Mouse (Mus musculus) hindbrain, embryonic 16.5 days (tissue): ENCODE results near the gene Prr36. TPM values are rescaled to one million over a fixed set of nuclear protein-coding genes. Genes with fewer than 3 reads are reported as not detected.
A peak's percentile ranks its signal among the peaks of the same experiment; 100 is the strongest.

ENCODE experiments used
- ATAC-seq: fragments of 200-750 bp; cut with Nextera tagmentation; 2 replicates; pipeline ENCODE4 v1.8.0; 2017; ENCODE audit warnings: moderate TSS enrichment, moderate library complexity
- H3K27ac ChIP-seq: fragments of 300-500 bp; sonication (generic); 2 replicates; pipeline ENCODE4 v1.5.1; 2014; ENCODE audit warnings: low read depth, mild to moderate bottlenecking, control low read depth, low read length, moderate library complexity
- H3K27me3 ChIP-seq: fragments of 300-500 bp; sonication (generic); replicated peaks from 2 replicates; pipeline ENCODE4 v1.6.1; 2014; ENCODE audit warnings: low read length; ENCODE audit not compliant: control insufficient read depth, insufficient read depth
- H3K36me3 ChIP-seq: fragments of 300-500 bp; sonication (generic); 2 replicates; pipeline ENCODE4 v1.6.1; 2014; ENCODE audit warnings: mild to moderate bottlenecking, low read length, moderate library complexity, mixed read lengths; ENCODE audit not compliant: control insufficient read depth, insufficient read depth
- H3K4me1 ChIP-seq: fragments of 300-500 bp; sonication (generic); 2 replicates; pipeline ENCODE4 v1.6.1; 2014; ENCODE audit warnings: low read depth, low read length; ENCODE audit not compliant: control insufficient read depth, insufficient read depth
- H3K4me2 ChIP-seq: fragments of 300-500 bp; sonication (generic); 2 replicates; pipeline ENCODE4 v1.6.1; 2014; ENCODE audit warnings: mild to moderate bottlenecking, low read length, control low read depth, moderate library complexity
- H3K4me3 ChIP-seq: fragments of 300-500 bp; sonication (generic); 2 replicates; pipeline ENCODE4 v1.5.1; 2014; ENCODE audit warnings: mild to moderate bottlenecking, low read length, control low read depth, moderate library complexity
- H3K9ac ChIP-seq: fragments of 300-500 bp; sonication (generic); 2 replicates; pipeline ENCODE4 v1.6.1; 2014; ENCODE audit warnings: low read depth, mild to moderate bottlenecking, control low read depth, low read length, moderate library complexity
- H3K9me3 ChIP-seq: fragments of 300-500 bp; sonication (generic); 2 replicates; pipeline ENCODE4 v1.6.1; 2014; ENCODE audit warnings: mild to moderate bottlenecking, low read length, moderate library complexity; ENCODE audit not compliant: control insufficient read depth
- WGBS: fragments of 180-500 bp; shearing (Covaris S2); extraction: QIAGEN DNeasy Blood & Tissue Kit; methylation state at CpG from one replicate; pipeline ENCODE4 v1.1.7; 2014; 5-methylcytosine and 5-hydroxymethylcytosine counted together
- polyA plus RNA-seq: library from polyadenylated mRNA; unstranded; fragments of >200 nt; fragmentation: Nextera tagmentation; extraction: Ambion mirVana; gene quantifications from 2 replicates; pipeline ENCODE4 v1.2.1, GENCODE M21; 2015

Prr36 gene
- polyA plus RNA-seq, 1 experiment from 2014 or later: 42.8 TPM

- H3K27ac ChIP-seq: no peak overlapping the region
Observed at GRCm38 (mm10) chr8:4227919-4228318, 10.7 kb upstream of the Prr36 start.

GRCm38 (mm10) chr8:4226739-4227347 is 9.6 kb upstream of the Prr36 start, which contains the start of gene Lrrc8e:
Gene Lrrc8e (plus strand): TSS chr8:4226827.
- Histone ChIP-seq H3K9ac (no peak within 1 kb of the TSS), H3K27me3 (peaks cover 14% of the 10 kb centered on the region), H3K9me3 (no peaks in the 10 kb centered on the region), H3K4me3 (no peak within 1 kb of the TSS), H3K36me3 (no peaks in the 10 kb centered on the region), H3K4me1 (peaks cover 2% of the 10 kb centered on the region; the same call in 1 of the 2 replicates), H3K4me2 (peak within 1 kb of the TSS; percentile 47), H3K27ac (no peak within 1 kb of the TSS)
- WGBS: 6% methylated on average over 32 of the region's 33 CpGs
- ATAC-seq: peak; percentile 51; the same call in 1 of the 2 replicates

More at GRCm38 (mm10) chr8:4227919-4228318, 10.7 kb upstream of the Prr36 start:
- H3K27me3 ChIP-seq: peaks cover 14% of the 10 kb centered on the region
- H3K9me3 ChIP-seq: no peaks in the 10 kb centered on the region
- no peak for ATAC-seq
- peaks cover 2% of the 10 kb centered on the region; the same call in 1 of the 2 replicates for H3K4me1 ChIP-seq
- H3K36me3 ChIP-seq: no peaks in the 10 kb centered on the region
- 89% methylated on average over 4 of the region's 4 CpGs for WGBS
- no peak overlapping the region for H3K4me3 ChIP-seq
- H3K4me2 ChIP-seq: no peak overlapping the region
- H3K9ac ChIP-seq: no peak overlapping the region

- peaks cover 2% of the 10 kb centered on the region; the same call in 1 of the 2 replicates for H3K4me1 ChIP-seq
- ATAC-seq: peak; percentile 27; the same call in 1 of the 2 replicates
- H3K4me3 ChIP-seq: no peak overlapping the region
- no peak overlapping the region for H3K9ac ChIP-seq
- 30% methylated on average over 4 of the region's 4 CpGs for WGBS
- no peaks in the 10 kb centered on the region for H3K36me3 ChIP-seq
- peak overlapping the region; percentile 47 for H3K4me2 ChIP-seq
- H3K27me3 ChIP-seq: peaks cover 14% of the 10 kb centered on the region
- no peak overlapping the region for H3K27ac ChIP-seq
- H3K9me3 ChIP-seq: no peaks in the 10 kb centered on the region
Observed at GRCm38 (mm10) chr8:4226323-4226722, 9.1 kb upstream of the Prr36 start.

GRCm38 (mm10) chr8:4222059-4222458 is 4.8 kb upstream of the Prr36 start:
- H3K27me3 ChIP-seq: peaks cover 9% of the 10 kb centered on the region
- H3K9ac ChIP-seq: no peak overlapping the region
- ATAC-seq: no peak
- H3K36me3 ChIP-seq: no peaks in the 10 kb centered on the region
- H3K9me3 ChIP-seq: no peaks in the 10 kb centered on the region
- no peak overlapping the region for H3K4me2 ChIP-seq
- H3K4me3 ChIP-seq: no peak overlapping the region
- H3K27ac ChIP-seq: no peak overlapping the region
- peaks cover 8% of the 10 kb centered on the region; the same call in 1 of the 2 replicates for H3K4me1 ChIP-seq

GRCm38 (mm10) chr8:4219617-4220016 is 2.4 kb upstream of the Prr36 start:
- no peaks in the 10 kb centered on the region for H3K9me3 ChIP-seq
- no peaks in the 10 kb centered on the region for H3K27me3 ChIP-seq
- H3K4me3 ChIP-seq: no peak overlapping the region
- H3K4me1 ChIP-seq: peaks cover 18% of the 10 kb centered on the region
- no peak overlapping the region for H3K9ac ChIP-seq
- H3K4me2 ChIP-seq: no peak overlapping the region
- H3K27ac ChIP-seq: no peak overlapping the region
- 83% methylated on average over 3 of the region's 3 CpGs for WGBS
- peaks cover 3% of the 10 kb centered on the region; the same call in 1 of the 2 replicates for H3K36me3 ChIP-seq
- no peak for ATAC-seq

GRCm38 (mm10) chr8:4216296-4216695 is 963 bp downstream of the Prr36 start:
- Histone ChIP-seq H3K27me3 (no peaks in the 10 kb centered on the region), H3K9ac (peak overlapping the region; percentile 91), H3K9me3 (no peaks in the 10 kb centered on the region), H3K36me3 (peaks cover 3% of the 10 kb centered on the region; the same call in 1 of the 2 replicates), H3K4me3 (peak overlapping the region; percentile 60), H3K4me2 (peak overlapping the region; percentile 93), H3K4me1 (peaks cover 35% of the 10 kb centered on the region), H3K27ac (peak overlapping the region; percentile 94)
- 3% methylated on average over 18 of the region's 18 CpGs for WGBS
- peak; percentile 6 for ATAC-seq

- peaks cover 35% of the 10 kb centered on the region for H3K4me1 ChIP-seq
- ATAC-seq: peak; percentile 1; the same call in 1 of the 2 replicates
- peak overlapping the region; percentile 43 for H3K4me3 ChIP-seq
- H3K4me2 ChIP-seq: peak overlapping the region; percentile 93
- H3K36me3 ChIP-seq: peaks cover 17% of the 10 kb centered on the region
- H3K9ac ChIP-seq: peak overlapping the region; percentile 64
- peak overlapping the region; percentile 50 for H3K27ac ChIP-seq
- no peaks in the 10 kb centered on the region for H3K27me3 ChIP-seq
- WGBS: 15% methylated on average over 33 of the region's 33 CpGs
- no peaks in the 10 kb centered on the region; the same call in 1 of the 2 replicates for H3K9me3 ChIP-seq
Observed at GRCm38 (mm10) chr8:4214006-4214980, 3.0 kb downstream of the Prr36 start.

GRCm38 (mm10) chr8:4213210-4214005 is 3.9 kb downstream of the Prr36 start:
- peak overlapping the region; percentile 64 for H3K9ac ChIP-seq
- H3K9me3 ChIP-seq: no peaks in the 10 kb centered on the region; the same call in 1 of the 2 replicates
- peaks cover 35% of the 10 kb centered on the region for H3K4me1 ChIP-seq
- peaks cover 20% of the 10 kb centered on the region for H3K36me3 ChIP-seq
- H3K27ac ChIP-seq: peak overlapping the region; percentile 44
- WGBS: 5% methylated on average over 18 of the region's 18 CpGs
- H3K4me2 ChIP-seq: peak overlapping the region; percentile 93
- peak; percentile 9 for ATAC-seq
- H3K27me3 ChIP-seq: no peaks in the 10 kb centered on the region
- H3K4me3 ChIP-seq: peak overlapping the region; percentile 43
